Mouse (Mus musculus) G1E (cell line): ENCODE results near the gene Arf3. TPM values are rescaled to one million over a fixed set of nuclear protein-coding genes. Genes with fewer than 3 reads are reported as not detected.

Experiments
- ATAC-seq: 2 replicates; pipeline ENCODE4 v1.8.0; 2016; ENCODE audit warnings: mild to moderate bottlenecking; ENCODE audit not compliant: insufficient number of reproducible peaks, poor library complexity, low FRiP score, severe bottlenecking; ENCODE audit errors: extremely low read depth
- DNase-seq: peaks from one replicate; pipeline ENCODE4 v3.0.0; 2012; ENCODE audit warnings: low spot score
- H3K27me3 ChIP-seq: 2 replicates; pipeline ENCODE4 v1.6.1; 2012; ENCODE audit warnings: mild to moderate bottlenecking, low read length, inconsistent platforms; ENCODE audit not compliant: insufficient read depth
- H3K36me3 ChIP-seq: replicated peaks from 2 replicates; pipeline ENCODE3; 2012; ENCODE audit warnings: mild to moderate bottlenecking, inconsistent platforms
- H3K4me1 ChIP-seq: 2 replicates; pipeline ENCODE4 v1.6.1; 2012; ENCODE audit warnings: low read depth, low read length, inconsistent platforms, mixed read lengths; ENCODE audit not compliant: insufficient read depth
- H3K4me3 ChIP-seq: 2 replicates; pipeline ENCODE4 v1.5.1; 2012; ENCODE audit warnings: low read depth, mild to moderate bottlenecking, inconsistent platforms, low read length, moderate library complexity, mixed read lengths
- H3K9me3 ChIP-seq: replicated peaks from 2 replicates; pipeline ENCODE4 v1.6.1; 2012; ENCODE audit warnings: inconsistent platforms
- CTCF ChIP-seq: IDR thresholded peaks from 2 replicates; pipeline ENCODE4 v1.5.1; 2012; ENCODE audit warnings: low read depth, low read length, inconsistent platforms, mixed read lengths
- GATA1 ChIP-seq: IDR thresholded peaks from 2 replicates; pipeline ENCODE4 v1.6.1; 2012; ENCODE audit warnings: borderline replicate concordance, low read length, inconsistent platforms, mixed read lengths
- GATA2 ChIP-seq: IDR thresholded peaks from 2 replicates; pipeline ENCODE4 v1.6.1; 2012; ENCODE audit warnings: low read depth, low read length, inconsistent platforms, borderline replicate concordance
- POLR2AphosphoS5 ChIP-seq: IDR thresholded peaks from 2 replicates; pipeline ENCODE4 v1.6.1; 2012; ENCODE audit warnings: low read depth, low read length, inconsistent platforms; ENCODE audit not compliant: insufficient replicate concordance
- TAL1 ChIP-seq: conservative IDR thresholded peaks from 2 replicates; pipeline ENCODE4 v1.6.1; 2012; ENCODE audit warnings: low read depth, low read length, inconsistent platforms, mixed read lengths
- polyA plus RNA-seq: library from polyadenylated mRNA; stranded (reverse); fragments of >175 nt; gene quantifications from 2 replicates; pipeline ENCODE4 v1.2.3, GENCODE M21; 2012
- total RNA-seq, 2 experiments: library from RNA; stranded (forward) in 1 of 2; stranded (reverse) in 1 of 2; fragments of 200-1000 nt in 1 of 2; fragments of >200 nt in 1 of 2; fragmentation: Nextera tagmentation in 1 of 2; gene quantifications; 2 replicates each; pipeline ENCODE4 v1.2.3; 2014 to 2017

Arf3 gene
- total and polyA plus RNA-seq, 3 experiments, result 41.6 to 65.0 (median 58.2) TPM

DNA sequence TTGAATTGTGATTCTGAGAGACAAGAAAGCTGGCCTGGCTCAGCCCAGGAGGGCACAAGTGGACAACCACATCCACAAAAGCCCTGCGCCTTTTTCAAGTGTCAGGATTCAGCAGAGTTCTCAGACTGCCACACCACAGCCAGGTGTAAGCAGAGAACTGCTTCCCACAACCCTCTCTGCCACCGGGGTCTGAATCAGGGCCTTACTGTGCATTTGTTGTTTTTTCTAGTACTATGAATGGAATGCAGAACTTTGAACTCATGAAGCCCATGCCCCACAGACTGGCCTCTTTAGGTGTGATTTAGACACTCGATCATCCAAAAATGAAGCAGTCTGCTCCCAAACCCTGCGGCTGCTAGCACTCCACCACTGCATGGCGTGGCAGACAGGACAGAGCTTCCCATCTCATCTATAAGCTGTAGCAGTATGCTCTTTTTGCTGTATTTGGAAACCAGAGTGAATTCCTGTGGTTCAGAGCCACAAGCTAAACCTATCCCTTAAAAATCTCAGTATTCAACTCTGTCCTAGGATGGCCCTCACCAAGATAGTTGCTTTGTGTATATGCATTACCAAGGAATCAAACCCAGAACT is 28.9 kb downstream of the Arf3 start:
- H3K27me3 ChIP-seq, result no peaks in the 10 kb centered on the region
- H3K36me3 ChIP-seq, result peaks cover 58% of the 10 kb centered on the region
- TF ChIP-seq TAL1 (no peak), GATA2 (no peak), GATA1 (no peak), POLR2AphosphoS5 (no peak), CTCF (no peak)
- no peaks in the 10 kb centered on the region for H3K9me3 ChIP-seq
- no peak overlapping the region; the same call in 1 of the 2 replicates for H3K4me3 ChIP-seq
- ATAC-seq (no peak), DNase-seq (no peak)
- peaks cover 80% of the 10 kb centered on the region for H3K4me1 ChIP-seq

- Histone ChIP-seq H3K4me1 (peaks cover 78% of the 10 kb centered on the region), H3K27me3 (no peaks in the 10 kb centered on the region), H3K4me3 (peak overlapping the region; percentile 41; the same call in 1 of the 2 replicates), H3K36me3 (peaks cover 51% of the 10 kb centered on the region), H3K9me3 (no peaks in the 10 kb centered on the region)
- DNase-seq (peak; percentile 50), ATAC-seq (peak; percentile 74)
- TF ChIP-seq POLR2AphosphoS5 (no peak), TAL1 (peak; percentile 46)
Observed at GRCm38 (mm10) chr15:98733370-98733769, 29.6 kb downstream of the Arf3 start.

DNA sequence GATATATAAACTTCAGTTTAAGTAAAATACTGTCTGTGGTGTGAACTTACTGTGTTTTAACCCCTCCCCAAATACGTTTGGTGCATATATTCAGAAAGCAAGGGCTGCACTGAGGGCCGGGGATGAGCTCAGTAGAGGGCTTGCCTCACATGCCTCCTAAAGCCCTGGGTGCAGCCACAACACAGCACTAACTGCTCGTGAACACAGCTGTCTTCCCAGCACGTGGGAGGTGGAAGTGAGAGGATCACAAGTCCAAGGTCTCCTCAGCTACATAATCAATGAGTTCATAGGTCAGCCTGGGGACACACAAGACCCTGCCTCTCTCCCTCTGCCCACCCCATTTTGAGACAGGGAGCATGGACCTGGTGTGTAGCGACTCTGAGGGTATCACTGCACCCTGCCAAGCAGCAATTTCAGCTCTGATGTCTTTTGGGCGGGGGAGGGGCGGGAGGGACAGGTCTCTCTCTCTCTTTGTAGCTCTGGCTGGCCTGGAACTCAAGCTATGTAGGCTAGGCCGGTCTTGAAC is 30.9 kb downstream of the Arf3 start:
- no peaks in the 10 kb centered on the region for H3K9me3 ChIP-seq
- ATAC-seq, result no peak
- no peak for TF ChIP-seq GATA1
- no peak for TF ChIP-seq POLR2AphosphoS5
- no peak for TF ChIP-seq GATA2
- TF ChIP-seq TAL1, result no peak
- no peak for TF ChIP-seq CTCF
- peaks cover 80% of the 10 kb centered on the region for H3K4me1 ChIP-seq
- H3K27me3 ChIP-seq, result no peaks in the 10 kb centered on the region
- DNase-seq, result no peak
- peaks cover 39% of the 10 kb centered on the region for H3K36me3 ChIP-seq
- peak overlapping the region; percentile 5; the same call in 1 of the 2 replicates for H3K4me3 ChIP-seq

- H3K36me3 ChIP-seq, result peaks cover 31% of the 10 kb centered on the region
- no peak overlapping the region for H3K4me3 ChIP-seq
- no peak for TF ChIP-seq GATA1
- no peak for TF ChIP-seq POLR2AphosphoS5
- TF ChIP-seq CTCF, result no peak
- no peak for TF ChIP-seq GATA2
- no peak for TF ChIP-seq TAL1
- H3K9me3 ChIP-seq, result no peaks in the 10 kb centered on the region
- DNase-seq, result no peak
- no peak for ATAC-seq
- H3K4me1 ChIP-seq, result peaks cover 80% of the 10 kb centered on the region
- H3K27me3 ChIP-seq, result no peaks in the 10 kb centered on the region
Observed at GRCm38 (mm10) chr15:98730790-98731189, 32.2 kb downstream of the Arf3 start.

- DNase-seq (no peak), ATAC-seq (no peak)
- no peaks in the 10 kb centered on the region for H3K9me3 ChIP-seq
- TF ChIP-seq CTCF (no peak), GATA1 (no peak), GATA2 (no peak), POLR2AphosphoS5 (no peak), TAL1 (no peak)
- H3K4me3 ChIP-seq, result no peak overlapping the region
- peaks cover 27% of the 10 kb centered on the region for H3K36me3 ChIP-seq
- H3K27me3 ChIP-seq, result no peaks in the 10 kb centered on the region
- peaks cover 74% of the 10 kb centered on the region for H3K4me1 ChIP-seq
Observed at GRCm38 (mm10) chr15:98729791-98730545, 33.0 kb downstream of the Arf3 start.

GRCm38 (mm10) chr15:98728366-98728765 is 34.6 kb downstream of the Arf3 start:
- no peak for TF ChIP-seq TAL1
- no peak for TF ChIP-seq GATA2
- TF ChIP-seq POLR2AphosphoS5, result no peak
- TF ChIP-seq GATA1, result no peak
- TF ChIP-seq CTCF, result no peak
- no peak overlapping the region; the same call in 1 of the 2 replicates for H3K4me3 ChIP-seq
- H3K4me1 ChIP-seq, result peaks cover 64% of the 10 kb centered on the region
- H3K36me3 ChIP-seq, result peaks cover 30% of the 10 kb centered on the region
- DNase-seq (no peak), ATAC-seq (no peak)
- no peaks in the 10 kb centered on the region for H3K9me3 ChIP-seq
- H3K27me3 ChIP-seq, result no peaks in the 10 kb centered on the region; the same call in 1 of the 2 replicates
